Mouse (Mus musculus) heart, embryonic 15.5 days (tissue): ENCODE measurements around the gene Ccdc65. TPM values are rescaled to one million over a fixed set of nuclear protein-coding genes. Genes with fewer than 3 reads are reported as not detected.

Experiments used
- ATAC-seq: fragments of 200-750 bp; cut with Nextera tagmentation; replicated peaks from 2 replicates; pipeline ENCODE4 v1.8.0; 2017; ENCODE audit warnings: low read depth, moderate TSS enrichment; ENCODE audit not compliant: insufficient number of reproducible peaks, insufficient read depth, low FRiP score
- H3K27ac ChIP-seq: fragments of 300-500 bp; sonication (generic); 2 replicates; pipeline ENCODE4 v1.5.1; 2015; ENCODE audit warnings: mild to moderate bottlenecking, inconsistent platforms
- H3K27me3 ChIP-seq: fragments of 300-500 bp; sonication (generic); 2 replicates; pipeline ENCODE4 v1.6.1; 2015; ENCODE audit warnings: inconsistent platforms
- H3K36me3 ChIP-seq: fragments of 300-500 bp; sonication (generic); 2 replicates; pipeline ENCODE4 v1.6.1; 2015; ENCODE audit warnings: mild to moderate bottlenecking, inconsistent platforms
- H3K4me1 ChIP-seq: fragments of 300-500 bp; sonication (generic); replicated peaks from 2 replicates; pipeline ENCODE4 v1.6.1; 2015; ENCODE audit warnings: inconsistent platforms
- H3K4me2 ChIP-seq: fragments of 300-500 bp; sonication (generic); 2 replicates; pipeline ENCODE4 v1.6.1; 2015; ENCODE audit warnings: inconsistent platforms, mild to moderate bottlenecking, moderate library complexity
- H3K4me3 ChIP-seq: fragments of 300-500 bp; sonication (generic); 2 replicates; pipeline ENCODE4 v1.5.1; 2015; ENCODE audit warnings: mild to moderate bottlenecking, inconsistent platforms
- H3K9ac ChIP-seq: fragments of 300-500 bp; sonication (generic); 2 replicates; pipeline ENCODE4 v1.6.1; 2015; ENCODE audit warnings: mild to moderate bottlenecking, inconsistent platforms
- H3K9me3 ChIP-seq: fragments of 300-500 bp; sonication (generic); replicated peaks from 2 replicates; pipeline ENCODE4 v1.6.1; 2016; ENCODE audit warnings: inconsistent platforms
- WGBS: fragments of 180-500 bp; shearing (Covaris S2); methylation state at CpG from one replicate; pipeline ENCODE4 v1.1.7; 2015; ENCODE audit warnings: mixed read lengths; 5-methylcytosine and 5-hydroxymethylcytosine counted together
- polyA plus RNA-seq: library from polyadenylated mRNA; unstranded; fragments of >200 nt; fragmentation: Nextera tagmentation; extraction: Ambion mirVana; gene quantifications from 2 replicates; pipeline ENCODE4 v1.2.1, GENCODE M21; 2015

Gene Ccdc65
- polyA plus RNA-seq, result 0.87 and 1.0 TPM in 2 replicates

- peaks cover 20% of the 10 kb centered on the region for H3K27me3 ChIP-seq
- ATAC-seq, result no peak
These were observed at the start of gene Ccdc65 for GRCm38 (mm10) chr15:98707766-98708372. TSS of gene Ccdc65 (plus strand) at chr15:98708207.

DNA sequence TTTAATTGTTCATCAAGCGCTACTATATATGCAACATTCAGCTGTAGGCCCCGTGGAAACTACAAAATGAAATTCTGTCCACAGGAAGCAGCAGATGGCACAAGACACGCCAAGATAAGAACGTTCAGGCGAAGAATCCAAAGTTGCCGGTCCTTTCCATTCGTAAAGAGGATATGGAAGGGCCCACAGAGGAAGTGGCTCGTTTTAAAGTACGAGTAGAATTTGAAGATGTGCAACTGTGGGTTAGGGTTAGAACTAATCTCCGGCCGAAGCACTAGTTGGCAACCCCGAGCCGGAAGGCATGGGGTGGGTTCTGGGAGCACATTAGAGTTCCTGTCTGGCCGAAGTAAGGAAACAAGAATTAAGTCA lies 45.8 kb upstream of the Ccdc65 start:
- Histone ChIP-seq H3K27ac (peak overlapping the region; percentile 92), H3K9me3 (no peaks in the 10 kb centered on the region), H3K4me3 (peak overlapping the region; percentile 95), H3K4me1 (peaks cover 10% of the 10 kb centered on the region), H3K4me2 (peak overlapping the region; percentile 83), H3K27me3 (no peaks in the 10 kb centered on the region), H3K36me3 (peaks cover 19% of the 10 kb centered on the region), H3K9ac (peak overlapping the region; percentile 93)
- under 1% methylated on average over 14 of the region's 14 CpGs for WGBS
- ATAC-seq, result peak; percentile 33

More at GRCm38 (mm10) chr15:98707766-98708372, at the start of gene Ccdc65:
- peak within 1 kb of the TSS; percentile 50 for H3K4me3 ChIP-seq
- no peaks in the 10 kb centered on the region for H3K9me3 ChIP-seq
- peaks cover 5% of the 10 kb centered on the region; the same call in 1 of the 2 replicates for H3K4me1 ChIP-seq
- H3K9ac ChIP-seq, result peak within 1 kb of the TSS; percentile 43
- H3K4me2 ChIP-seq, result peak within 1 kb of the TSS; percentile 70
- WGBS, result 18% methylated on average over 16 of the region's 16 CpGs
- H3K36me3 ChIP-seq, result no peaks in the 10 kb centered on the region
- H3K27ac ChIP-seq, result no peak within 1 kb of the TSS

GRCm38 (mm10) chr15:98662567-98663545 lies 45.2 kb upstream of the Ccdc65 start, which contains the start of gene Ddx23:
TSS of gene Ddx23 (minus strand) at chr15:98662894.
- peak within 1 kb of the TSS; percentile 92 for H3K27ac ChIP-seq
- H3K9me3 ChIP-seq, result no peaks in the 10 kb centered on the region
- H3K9ac ChIP-seq, result peak within 1 kb of the TSS; percentile 93
- WGBS, result 4% methylated on average over 47 of the region's 48 CpGs
- H3K4me2 ChIP-seq, result peak within 1 kb of the TSS; percentile 83
- no peaks in the 10 kb centered on the region for H3K27me3 ChIP-seq
- ATAC-seq, result peak; percentile 97
- peaks cover 12% of the 10 kb centered on the region for H3K36me3 ChIP-seq
- H3K4me1 ChIP-seq, result peaks cover 10% of the 10 kb centered on the region
- peak within 1 kb of the TSS; percentile 95 for H3K4me3 ChIP-seq

GRCm38 (mm10) chr15:98664042-98664907 lies 43.7 kb upstream of the Ccdc65 start:
- no peaks in the 10 kb centered on the region for H3K9me3 ChIP-seq
- no peak for ATAC-seq
- H3K9ac ChIP-seq, result no peak overlapping the region
- H3K27me3 ChIP-seq, result no peaks in the 10 kb centered on the region
- no peak overlapping the region for H3K4me2 ChIP-seq
- H3K4me3 ChIP-seq, result no peak overlapping the region
- no peaks in the 10 kb centered on the region for H3K36me3 ChIP-seq
- WGBS, result 66% methylated on average over 11 of the region's 11 CpGs
- H3K27ac ChIP-seq, result no peak overlapping the region
- peaks cover 10% of the 10 kb centered on the region for H3K4me1 ChIP-seq

GRCm38 (mm10) chr15:98672592-98672991 lies 35.4 kb upstream of the Ccdc65 start:
- H3K27ac ChIP-seq, result peak overlapping the region; percentile 13; the same call in 1 of the 2 replicates

DNA sequence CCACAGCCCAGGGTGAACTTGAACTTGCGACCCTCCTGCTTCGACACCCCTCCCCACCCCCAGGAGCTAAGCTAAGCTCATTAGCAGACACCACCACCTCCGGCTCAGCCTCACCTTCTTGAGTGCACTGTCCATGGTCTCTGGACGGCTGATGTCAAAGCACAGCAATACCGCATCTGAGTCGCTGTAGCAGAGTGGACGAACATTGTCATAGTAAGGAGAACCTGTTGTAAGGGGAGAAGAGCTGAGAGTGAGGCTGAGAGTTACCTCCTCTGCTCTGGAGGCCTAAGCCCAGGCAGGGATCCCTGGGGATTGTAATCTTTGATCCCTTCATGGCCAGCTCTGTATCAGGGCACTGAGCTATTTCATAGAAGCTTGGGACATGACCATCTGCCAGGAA lies 34.3 kb upstream of the Ccdc65 start:
- Histone ChIP-seq H3K9me3 (no peaks in the 10 kb centered on the region), H3K4me3 (no peak overlapping the region), H3K9ac (no peak overlapping the region), H3K4me2 (no peak overlapping the region), H3K27me3 (peaks cover 32% of the 10 kb centered on the region), H3K36me3 (no peaks in the 10 kb centered on the region), H3K27ac (no peak overlapping the region), H3K4me1 (peaks cover 32% of the 10 kb centered on the region)
- WGBS, result 76% methylated on average over 7 of the region's 7 CpGs
- no peak for ATAC-seq

More at GRCm38 (mm10) chr15:98672592-98672991, 35.4 kb upstream of the Ccdc65 start:
- 19% methylated on average over 4 of the region's 4 CpGs for WGBS
- no peaks in the 10 kb centered on the region for H3K9me3 ChIP-seq
- no peak overlapping the region for H3K9ac ChIP-seq
- H3K36me3 ChIP-seq, result no peaks in the 10 kb centered on the region
- no peak overlapping the region for H3K4me3 ChIP-seq
- 0 out of 2 replicates have a peak, but pooled peaks have one; percentile 25 for ATAC-seq
- H3K4me1 ChIP-seq, result peaks cover 32% of the 10 kb centered on the region
- H3K4me2 ChIP-seq, result no peak overlapping the region
- peaks cover 32% of the 10 kb centered on the region for H3K27me3 ChIP-seq

DNA sequence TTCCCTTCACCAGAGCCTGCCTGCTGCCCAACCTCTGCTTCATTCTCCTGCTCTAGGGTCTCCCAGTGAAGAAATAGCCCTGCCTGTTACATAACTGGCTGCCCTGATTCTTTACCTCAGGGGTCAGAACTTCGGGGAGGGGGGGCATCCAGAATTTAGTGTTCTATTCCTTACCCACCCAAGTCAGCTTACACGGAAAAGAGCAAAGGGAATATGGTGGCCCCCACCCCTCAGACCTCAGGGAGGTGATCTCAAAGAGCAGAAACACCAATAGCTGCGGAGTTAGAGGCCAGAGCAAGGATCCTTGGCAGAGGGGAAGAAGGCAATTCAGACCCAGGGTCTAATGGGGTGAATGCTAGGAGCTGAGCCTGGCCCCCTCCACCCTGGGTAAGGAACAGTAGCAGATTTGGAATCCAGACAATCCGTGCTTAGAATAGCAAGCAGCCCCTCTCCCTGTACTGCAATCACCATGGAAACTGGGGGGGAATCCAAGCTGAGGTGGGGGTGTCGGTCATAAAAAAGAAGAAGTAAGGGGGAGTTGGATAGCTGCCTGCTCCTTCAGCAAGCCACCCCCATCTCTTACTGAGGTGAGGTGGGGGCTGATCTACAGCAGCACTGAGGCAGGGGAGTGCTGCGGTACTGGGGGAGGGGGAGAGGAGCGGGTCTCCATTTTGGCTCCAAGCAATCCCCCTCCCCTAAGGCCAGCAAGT lies 33.6 kb upstream of the Ccdc65 start:
- peaks cover 32% of the 10 kb centered on the region for H3K4me1 ChIP-seq
- no peak overlapping the region for H3K4me3 ChIP-seq
- H3K4me2 ChIP-seq, result no peak overlapping the region
- H3K36me3 ChIP-seq, result no peaks in the 10 kb centered on the region
- H3K9me3 ChIP-seq, result no peaks in the 10 kb centered on the region
- H3K27ac ChIP-seq, result no peak overlapping the region
- WGBS, result 39% methylated on average over 7 of the region's 7 CpGs
- H3K9ac ChIP-seq, result no peak overlapping the region
- peaks cover 32% of the 10 kb centered on the region for H3K27me3 ChIP-seq
- no peak for ATAC-seq

DNA sequence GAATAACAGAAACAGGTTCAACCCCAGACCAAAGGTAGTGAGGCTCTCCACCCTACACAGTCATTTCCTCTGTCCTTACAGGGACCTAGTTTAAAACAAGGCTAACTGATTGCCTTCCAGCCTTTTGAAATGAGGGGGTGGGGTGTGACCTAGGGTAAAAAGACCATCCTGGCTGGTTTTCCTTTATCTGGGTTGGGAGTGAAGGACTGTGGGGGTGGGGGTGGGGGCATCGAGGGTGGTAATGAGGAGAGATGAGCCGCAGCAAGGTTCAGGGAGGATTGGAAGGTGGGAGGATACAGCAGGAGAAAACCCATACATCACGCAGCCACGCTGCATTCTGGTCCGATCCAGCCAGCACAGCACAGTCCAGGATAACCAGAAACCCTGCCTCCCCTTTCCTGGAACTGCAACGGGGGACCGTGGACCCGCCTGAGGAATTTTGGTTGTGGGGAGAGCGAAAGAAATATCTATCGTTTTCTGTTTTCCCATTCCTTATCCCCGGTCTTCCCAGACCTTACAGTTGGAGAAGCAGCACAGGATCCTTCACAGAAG lies 32.9 kb upstream of the Ccdc65 start:
- Histone ChIP-seq H3K36me3 (no peaks in the 10 kb centered on the region), H3K4me1 (peaks cover 32% of the 10 kb centered on the region), H3K4me2 (peak overlapping the region; percentile 98), H3K27me3 (peaks cover 32% of the 10 kb centered on the region), H3K4me3 (peak overlapping the region; percentile 54), H3K9ac (peak overlapping the region; percentile 9; the same call in 1 of the 2 replicates), H3K27ac (no peak overlapping the region), H3K9me3 (no peaks in the 10 kb centered on the region)
- WGBS, result 31% methylated on average over 11 of the region's 11 CpGs
- ATAC-seq, result no peak

DNA sequence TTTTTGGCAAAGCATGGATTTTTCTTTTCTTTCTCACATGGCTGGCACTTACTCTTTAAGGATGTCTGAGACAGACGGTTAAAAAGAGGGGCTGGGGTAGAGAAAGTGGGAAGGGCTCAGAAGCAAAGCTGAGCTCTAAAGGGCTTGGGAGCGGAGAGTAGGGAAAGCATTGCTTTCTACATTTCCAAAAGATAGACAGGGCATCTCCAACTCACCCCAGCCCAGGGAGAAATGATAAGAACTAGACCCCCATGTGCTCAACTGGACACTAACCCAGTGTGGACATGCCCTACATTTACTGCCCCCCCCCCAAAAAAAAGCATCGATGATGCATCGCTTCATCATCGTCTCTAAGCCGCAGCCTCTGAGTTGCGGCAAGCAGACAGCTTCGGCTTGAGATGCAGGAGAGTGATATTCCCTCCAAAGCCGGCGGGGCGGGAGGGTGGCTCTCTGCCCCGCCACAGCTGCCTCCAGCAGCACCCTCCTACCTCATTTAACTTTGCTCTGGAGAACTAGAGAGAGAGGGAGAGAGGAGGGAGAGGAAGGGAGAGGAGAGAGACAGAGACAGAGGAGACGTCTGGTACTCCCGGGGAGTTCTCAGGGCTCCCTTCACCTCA lies 32.3 kb upstream of the Ccdc65 start:
- Histone ChIP-seq H3K4me1 (peaks cover 32% of the 10 kb centered on the region), H3K27me3 (peaks cover 32% of the 10 kb centered on the region), H3K9ac (no peak overlapping the region), H3K36me3 (no peaks in the 10 kb centered on the region), H3K4me2 (peak overlapping the region; percentile 98), H3K4me3 (peak overlapping the region; percentile 54), H3K9me3 (no peaks in the 10 kb centered on the region), H3K27ac (no peak overlapping the region)
- 10% methylated on average over 14 of the region's 14 CpGs for WGBS
- ATAC-seq, result no peak

DNA sequence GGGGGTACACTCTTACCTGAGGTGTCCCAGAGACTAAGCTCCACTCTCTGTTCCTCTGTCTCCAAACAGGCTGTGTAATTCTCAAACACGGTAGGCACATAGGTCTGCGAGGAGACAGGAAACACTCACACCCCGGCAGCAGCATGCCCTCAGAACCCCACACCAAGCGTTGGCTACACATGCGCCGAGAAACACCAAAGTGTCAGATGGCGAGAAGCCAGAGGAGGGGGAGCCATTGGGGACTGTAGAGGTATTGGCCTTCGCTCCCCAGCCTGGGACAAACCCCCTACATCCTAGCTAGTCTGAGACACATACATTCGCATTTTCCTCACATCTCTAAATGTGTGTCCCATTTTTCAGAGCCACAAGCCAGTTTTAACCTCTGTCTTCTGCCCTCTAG lies 31.5 kb upstream of the Ccdc65 start:
- 7% methylated on average over 9 of the region's 9 CpGs for WGBS
- H3K27me3 ChIP-seq, result peaks cover 32% of the 10 kb centered on the region
- H3K36me3 ChIP-seq, result no peaks in the 10 kb centered on the region
- H3K4me3 ChIP-seq, result peak overlapping the region; percentile 54
- H3K9me3 ChIP-seq, result no peaks in the 10 kb centered on the region
- no peak overlapping the region for H3K9ac ChIP-seq
- H3K4me1 ChIP-seq, result peaks cover 32% of the 10 kb centered on the region
- peak overlapping the region; percentile 98 for H3K4me2 ChIP-seq
- no peak for ATAC-seq
- H3K27ac ChIP-seq, result no peak overlapping the region
